Mouse (Mus musculus) liver, embryonic 14.5 days (tissue): ENCODE measurements around the gene Dtl. TPM values are rescaled to one million over a fixed set of nuclear protein-coding genes. Genes with fewer than 3 reads are reported as not detected.

Experiments used
- ATAC-seq: fragments of 200-750 bp; cut with Nextera tagmentation; 2 replicates; pipeline ENCODE4 v1.8.0; 2017; ENCODE audit warnings: moderate number of reproducible peaks, mild to moderate bottlenecking, moderate library complexity; ENCODE audit not compliant: insufficient read depth
- DNase-seq, 3 experiments: peaks; one replicate each; pipeline ENCODE4 v3.0.0-alpha.2; 2012 to 2013; ENCODE audit warnings: low read depth in 3 of 3, low spot score in 3 of 3
- H3K27ac ChIP-seq: fragments of 300-500 bp; sonication (generic); 2 replicates; pipeline ENCODE4 v1.5.1; 2014; ENCODE audit warnings: moderate library complexity, mild to moderate bottlenecking, control low read depth, inconsistent platforms
- H3K27me3 ChIP-seq: fragments of 300-500 bp; sonication (generic); 2 replicates; pipeline ENCODE4 v1.6.1; 2014; ENCODE audit warnings: mild to moderate bottlenecking, low read length, moderate library complexity; ENCODE audit not compliant: control insufficient read depth, insufficient read depth
- H3K36me3 ChIP-seq: fragments of 300-500 bp; sonication (generic); replicated peaks from 2 replicates; pipeline ENCODE4 v1.6.1; 2014; ENCODE audit warnings: low read depth; ENCODE audit not compliant: control insufficient read depth, insufficient read depth
- H3K4me1 ChIP-seq, 2 experiments: fragments of 200-500 bp in 1 of 2; fragments of 300-500 bp in 1 of 2; sonication (generic) in 1 of 2; replicated peaks; 2 replicates each; pipeline ENCODE4 v1.6.1; 2012 to 2014; ENCODE audit warnings: antibody characterized with exemption in 1 of 2, inconsistent platforms in 1 of 2, low read length in 1 of 2; ENCODE audit not compliant: control insufficient read depth in 2 of 2, insufficient read depth in 2 of 2
- H3K4me2 ChIP-seq: fragments of 300-500 bp; sonication (generic); 2 replicates; pipeline ENCODE4 v1.6.1; 2014; ENCODE audit warnings: low read depth, mild to moderate bottlenecking, control low read depth, moderate library complexity
- H3K4me3 ChIP-seq, 2 experiments: fragments of 200-500 bp in 1 of 2; fragments of 300-500 bp in 1 of 2; sonication (generic) in 1 of 2; 2 replicates each; pipeline ENCODE4 v1.5.1; 2012 to 2014; ENCODE audit warnings: low read depth in 2 of 2, low read length in 2 of 2, mild to moderate bottlenecking in 2 of 2, control low read depth in 1 of 2, inconsistent platforms in 1 of 2, moderate library complexity in 1 of 2; ENCODE audit not compliant: insufficient read depth in 1 of 2
- H3K9ac ChIP-seq: fragments of 300-500 bp; sonication (generic); replicated peaks from 2 replicates; pipeline ENCODE4 v1.6.1; 2014; ENCODE audit warnings: mild to moderate bottlenecking, control low read depth, moderate library complexity
- H3K9me3 ChIP-seq: fragments of 300-500 bp; sonication (generic); 2 replicates; pipeline ENCODE4 v1.6.1; 2016; ENCODE audit warnings: low read length, mixed read lengths; ENCODE audit not compliant: control insufficient read depth
- CTCF ChIP-seq: IDR thresholded peaks from 2 replicates; pipeline ENCODE4 v1.5.1; 2016; ENCODE audit warnings: antibody characterized with exemption, low read depth, control low read depth
- EP300 ChIP-seq: IDR thresholded peaks from 2 replicates; pipeline ENCODE4 v1.6.1; 2016; ENCODE audit warnings: antibody characterized with exemption, low read depth
- WGBS: fragments of 180-500 bp; shearing (Covaris S2); extraction: QIAGEN DNeasy Blood & Tissue Kit; methylation state at CpG from one replicate; pipeline ENCODE4 v1.1.7; 2014; ENCODE audit not compliant: insufficient replicate concordance; 5-methylcytosine and 5-hydroxymethylcytosine counted together
- polyA plus RNA-seq, 2 experiments: library from polyadenylated mRNA; depleted of rRNA in 1 of 2; stranded (reverse) in 1 of 2; unstranded in 1 of 2; fragments of >200 nt; fragmentation: Nextera tagmentation in 1 of 2; extraction: Ambion mirVana in 1 of 2; gene quantifications; 2 replicates each; pipeline versions ENCODE4 v1.2.1 to v1.2.3; 2012 to 2014

Dtl gene
- polyA plus RNA-seq, 2 experiments, result 16.6 to 29.0 TPM

- Histone ChIP-seq H3K36me3 (no peaks in the 10 kb centered on the region), H3K27ac (no peak overlapping the region), H3K4me1 (peaks cover 0 to 2% of the 10 kb centered on the region in 2 experiments; a peak in 1 of 4 replicates), H3K9ac (no peak overlapping the region), H3K4me2 (no peak overlapping the region), H3K9me3 (no peaks in the 10 kb centered on the region), H3K4me3 (no peak overlapping the region), H3K27me3 (no peaks in the 10 kb centered on the region)
- WGBS, result 31% methylated on average over 1 of the region's 1 CpGs
- TF ChIP-seq CTCF, result no peak
- DNase-seq, result no peak
- no peak for ATAC-seq
Measured at GRCm38 (mm10) chr1:191506791-191507190, 68.6 kb downstream of the Dtl start.

- TF ChIP-seq EP300 (no peak), CTCF (no peak)
- H3K4me1 ChIP-seq, result peaks cover 0 to 3% of the 10 kb centered on the region in 2 experiments; a peak in 2 of 4 replicates
- H3K4me2 ChIP-seq, result no peak overlapping the region
- H3K36me3 ChIP-seq, result no peaks in the 10 kb centered on the region
- ATAC-seq (no peak), DNase-seq (no peak)
- H3K27me3 ChIP-seq, result no peaks in the 10 kb centered on the region
- H3K9me3 ChIP-seq, result no peaks in the 10 kb centered on the region
- 79% methylated on average over 6 of the region's 6 CpGs for WGBS
- no peak overlapping the region for H3K27ac ChIP-seq
- H3K4me3 ChIP-seq, result no peak overlapping the region
- H3K9ac ChIP-seq, result no peak overlapping the region
Measured at GRCm38 (mm10) chr1:191499666-191500065, 75.7 kb downstream of the Dtl start.

- no peak overlapping the region for H3K4me3 ChIP-seq
- H3K4me2 ChIP-seq, result no peak overlapping the region
- H3K27me3 ChIP-seq, result no peaks in the 10 kb centered on the region
- no peak overlapping the region for H3K27ac ChIP-seq
- no peaks in the 10 kb centered on the region for H3K36me3 ChIP-seq
- DNase-seq (no peak), ATAC-seq (no peak)
- H3K9me3 ChIP-seq, result no peaks in the 10 kb centered on the region
- WGBS, result 48% methylated on average over 14 of the region's 14 CpGs
- no peak for TF ChIP-seq EP300
- peaks cover 11 to 15% of the 10 kb centered on the region in 2 experiments for H3K4me1 ChIP-seq
- H3K9ac ChIP-seq, result no peak overlapping the region
Measured at GRCm38 (mm10) chr1:191498271-191498955, 76.9 kb downstream of the Dtl start.

GRCm38 (mm10) chr1:191496676-191497075, 78.7 kb downstream of the Dtl start:
- Histone ChIP-seq H3K4me2 (no peak overlapping the region), H3K27me3 (no peaks in the 10 kb centered on the region), H3K9me3 (no peaks in the 10 kb centered on the region), H3K9ac (no peak overlapping the region), H3K36me3 (no peaks in the 10 kb centered on the region), H3K4me1 (peaks cover 17 to 18% of the 10 kb centered on the region in 2 experiments), H3K4me3 (no peak overlapping the region), H3K27ac (no peak overlapping the region)
- TF ChIP-seq CTCF (no peak), EP300 (no peak)
- DNase-seq, result no peak
- 63% methylated on average over 1 of the region's 1 CpGs for WGBS
- no peak for ATAC-seq

- Histone ChIP-seq H3K9ac (no peak overlapping the region), H3K27me3 (no peaks in the 10 kb centered on the region), H3K4me3 (no peak overlapping the region), H3K9me3 (no peaks in the 10 kb centered on the region), H3K27ac (no peak overlapping the region), H3K36me3 (no peaks in the 10 kb centered on the region), H3K4me2 (no peak overlapping the region), H3K4me1 (peaks cover 17 to 18% of the 10 kb centered on the region in 2 experiments)
- no peak for DNase-seq
- WGBS, result 66% methylated on average over 10 of the region's 10 CpGs
- no peak for ATAC-seq
- TF ChIP-seq EP300, result no peak
- TF ChIP-seq CTCF, result no peak
Measured at GRCm38 (mm10) chr1:191495051-191495467, 80.3 kb downstream of the Dtl start.
